Mouse (Mus musculus): ENCODE measurements around the gene Abcc4.

Abcc4 gene

DNA sequence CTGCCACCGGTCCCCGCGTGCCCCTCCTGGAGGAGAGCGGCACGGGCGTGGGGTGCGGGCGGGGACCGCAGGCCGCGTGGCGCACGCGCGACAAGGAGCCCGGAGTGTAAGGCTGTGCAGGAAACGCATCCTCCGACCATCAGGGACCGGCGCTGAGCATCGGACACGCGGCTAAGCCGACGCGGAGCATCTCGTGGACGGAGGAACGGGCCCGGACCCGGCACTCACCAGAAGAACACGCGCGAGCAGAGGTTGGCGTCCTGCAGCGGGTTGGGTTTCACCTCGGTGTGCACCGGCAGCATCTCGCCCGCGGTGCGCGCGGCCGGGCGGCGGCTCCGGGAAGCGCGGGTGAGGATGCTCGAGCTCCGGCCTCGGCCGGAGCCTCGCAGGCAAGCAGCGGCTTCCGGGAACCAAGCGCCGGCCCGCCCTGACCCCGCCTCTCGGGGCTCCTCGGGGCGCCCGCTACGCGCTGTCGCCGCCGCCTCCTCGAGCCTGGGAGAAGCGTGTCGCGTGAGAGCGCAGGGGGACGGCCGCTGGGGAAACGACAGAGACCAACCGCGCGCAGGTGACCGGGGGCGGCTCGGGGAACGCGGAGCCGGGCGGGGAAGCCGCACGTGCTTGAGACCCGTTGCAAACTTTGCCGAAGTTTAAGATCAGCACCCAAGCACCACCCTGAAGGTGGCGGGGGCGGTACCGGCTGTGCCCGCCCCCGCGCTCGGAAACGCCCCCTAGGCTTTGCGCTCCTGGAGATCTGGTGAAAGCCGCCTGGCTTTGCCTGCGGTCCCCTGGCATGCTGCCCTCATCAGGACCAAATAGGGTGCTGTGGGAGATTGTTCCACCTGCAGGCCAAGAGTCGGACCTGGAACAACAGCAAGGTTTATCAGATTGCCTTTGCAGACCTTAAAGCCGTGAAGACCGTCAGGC lies at the start of gene Abcc4:
TSS of gene Abcc4 (minus strand) at position 412 of the 924 bp plus-strand sequence.
- peak; percentile 74 for DNase-seq (ENCODE audit: low spot score)

DNA sequence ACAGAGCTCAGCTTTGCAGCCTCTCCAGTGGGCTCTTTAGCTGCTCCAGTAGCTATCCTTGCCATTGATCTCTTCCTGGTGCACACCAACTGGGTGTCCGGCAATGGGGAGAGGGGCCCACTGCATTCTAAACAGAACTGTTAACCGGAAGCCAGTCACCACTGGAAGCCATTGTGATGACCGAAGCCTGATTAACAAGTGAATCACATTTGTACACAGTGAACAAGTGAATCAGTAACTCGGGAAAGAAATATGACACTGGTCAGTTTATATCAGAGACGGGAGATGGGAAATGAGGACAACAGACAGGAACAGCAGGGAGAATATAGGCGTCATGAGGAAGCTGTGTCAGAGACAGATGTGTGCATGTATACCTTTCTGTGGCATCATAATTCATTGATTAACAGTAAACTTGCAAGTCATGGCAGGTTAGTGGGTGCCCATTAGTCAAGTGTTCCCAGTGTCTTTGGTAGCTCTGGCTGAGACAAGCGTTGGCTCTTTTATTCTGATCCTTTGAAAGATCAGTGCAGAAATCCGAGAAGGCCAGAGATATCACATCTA lies 45.3 kb upstream of the Abcc4 start:
- DNase-seq (ENCODE audit: low spot score), result no peak

DNA sequence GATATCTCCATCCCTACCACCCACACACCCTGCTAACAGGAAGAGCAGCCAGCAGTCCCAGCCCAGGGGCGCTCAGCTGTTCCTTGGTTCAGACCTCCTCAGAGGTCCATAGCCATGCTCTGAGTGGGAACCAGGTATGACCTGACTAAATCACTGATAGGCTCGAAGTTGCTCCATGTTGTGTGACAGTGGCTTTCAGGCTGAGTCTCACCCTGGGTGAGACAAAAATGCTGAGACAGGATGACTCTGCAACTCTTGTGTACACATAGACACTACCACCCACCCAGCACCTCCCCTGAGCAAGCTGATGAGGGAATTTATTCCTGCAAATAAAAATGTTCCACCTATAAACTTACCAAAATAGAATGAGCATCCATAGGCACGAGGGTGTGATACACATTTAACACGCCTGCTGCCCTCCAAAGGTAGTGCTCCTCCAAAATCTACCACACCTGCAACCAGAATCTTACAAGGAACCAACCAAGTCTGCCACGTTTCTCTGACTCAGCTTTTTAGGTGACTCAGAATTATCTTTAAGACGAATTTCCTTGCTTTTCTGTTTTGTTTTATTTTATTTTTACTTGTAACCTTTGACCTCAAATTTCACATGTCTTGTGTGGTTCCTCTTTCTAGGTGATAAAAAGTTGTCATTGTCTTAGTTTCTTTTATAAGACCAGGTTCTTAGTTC lies 44.6 kb upstream of the Abcc4 start:
- no peak for DNase-seq (ENCODE audit: low spot score)

DNA sequence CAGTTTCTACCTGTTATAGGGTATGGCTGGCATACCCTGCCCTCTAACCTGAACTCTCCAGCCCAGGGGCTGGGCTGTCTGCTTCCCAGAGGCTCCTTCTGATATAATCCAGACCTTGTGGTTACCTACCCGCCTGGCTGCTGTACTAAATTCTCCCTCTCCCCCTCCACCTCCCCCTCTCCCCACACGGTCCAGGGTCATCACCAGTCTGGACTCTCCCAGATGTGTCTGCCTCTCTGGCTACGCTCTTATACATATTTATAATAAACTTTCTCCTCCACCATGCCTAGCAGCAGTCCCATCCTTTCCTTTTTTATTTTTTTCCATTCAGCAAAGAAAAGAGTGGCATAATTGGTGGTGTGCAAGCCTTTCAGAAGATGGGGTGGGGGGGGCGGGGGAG lies 43.7 kb upstream of the Abcc4 start:
- no peak for DNase-seq (ENCODE audit: low spot score)

DNA sequence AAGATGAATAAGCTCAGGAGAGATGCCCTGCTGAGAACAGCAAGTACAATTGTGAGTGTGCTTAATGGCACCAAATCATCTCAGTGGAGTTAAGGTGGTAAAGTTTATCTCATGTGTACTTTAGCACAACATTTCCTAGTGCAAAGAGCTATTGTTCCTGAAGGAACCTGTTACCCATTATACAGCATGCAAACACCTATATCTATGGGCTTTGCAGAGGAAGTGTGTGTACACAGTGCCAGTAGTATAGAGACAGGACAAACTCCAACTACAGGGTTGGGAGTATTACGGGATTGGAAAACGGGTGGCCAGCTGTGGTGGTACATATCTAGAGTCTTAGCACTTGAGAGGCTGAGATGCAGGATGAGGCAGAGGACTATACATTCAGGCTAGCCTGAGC lies 43.0 kb upstream of the Abcc4 start:
- no peak for DNase-seq (ENCODE audit: low spot score)

DNA sequence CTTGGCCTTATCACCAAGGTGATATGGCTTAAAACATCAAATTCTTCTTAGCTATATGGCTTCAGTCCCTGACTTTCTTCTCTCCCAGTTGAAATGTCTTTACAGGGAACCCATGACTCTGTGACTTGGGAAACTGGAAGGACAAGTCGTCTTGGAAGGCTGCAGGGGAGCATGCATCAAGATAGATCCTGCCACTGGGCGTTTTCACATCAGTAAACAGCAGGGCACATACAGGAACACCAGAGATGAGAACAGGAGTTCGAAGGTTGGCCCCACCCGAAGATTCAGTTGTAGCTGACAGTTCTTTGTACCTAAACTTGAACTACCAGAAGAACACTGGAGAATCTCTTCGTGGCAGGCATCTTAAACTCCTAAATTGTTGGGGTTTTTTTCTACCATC lies 36.8 kb upstream of the Abcc4 start:
- no peak for DNase-seq (ENCODE audit: low spot score)

DNA sequence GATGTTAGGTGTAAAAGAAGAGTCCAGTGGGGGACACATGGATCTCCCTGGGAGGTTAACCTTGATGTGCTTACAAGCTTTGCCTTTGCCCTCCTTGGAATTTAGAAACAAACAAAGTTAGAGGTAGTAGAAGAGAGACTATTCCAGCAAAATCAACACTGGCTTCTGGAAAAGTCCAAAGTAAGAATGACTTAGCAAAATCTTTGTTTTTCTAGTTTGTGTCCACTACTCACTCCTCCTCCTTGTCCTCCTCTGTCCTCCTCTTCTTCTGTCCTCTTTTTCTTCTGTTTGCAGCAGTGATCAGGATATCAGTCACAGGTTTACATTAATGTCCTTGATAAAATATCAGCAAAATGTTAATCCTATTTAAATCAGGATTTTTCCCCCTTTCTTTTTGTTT lies 35.8 kb upstream of the Abcc4 start:
- no peak for DNase-seq (ENCODE audit: low spot score)

DNA sequence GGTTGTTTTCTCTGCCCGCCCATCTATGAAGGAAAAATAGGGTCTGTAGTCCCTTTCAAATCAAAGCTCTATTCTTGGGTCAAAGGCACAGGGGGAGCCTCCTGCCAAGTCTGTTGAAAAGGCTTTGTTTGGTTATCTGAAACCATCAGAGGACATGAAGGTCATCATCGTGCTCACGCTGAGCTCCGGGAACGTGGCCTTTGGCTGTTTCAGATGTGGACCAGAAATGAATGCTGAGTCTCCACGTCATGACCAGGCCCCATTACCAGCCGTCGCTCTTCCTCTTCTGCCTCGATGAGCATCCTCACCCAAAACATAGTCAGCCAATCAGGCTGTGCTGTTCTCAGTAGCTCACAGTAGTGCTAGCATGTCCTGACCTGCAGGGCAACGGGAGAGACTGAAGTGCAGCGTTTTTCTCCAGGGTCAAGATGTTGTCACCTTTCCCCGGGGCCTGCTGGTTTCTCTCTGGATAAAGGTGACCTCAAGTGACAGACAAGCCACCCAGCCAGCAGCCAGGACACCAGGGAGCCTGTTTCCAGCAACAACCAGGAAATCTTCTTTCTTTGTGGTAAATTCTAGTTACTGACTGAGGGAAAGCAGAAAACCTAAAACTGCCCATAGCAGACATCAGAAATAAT lies 31.4 kb upstream of the Abcc4 start:
- peak; percentile 74 for DNase-seq (ENCODE audit: low spot score)

DNA sequence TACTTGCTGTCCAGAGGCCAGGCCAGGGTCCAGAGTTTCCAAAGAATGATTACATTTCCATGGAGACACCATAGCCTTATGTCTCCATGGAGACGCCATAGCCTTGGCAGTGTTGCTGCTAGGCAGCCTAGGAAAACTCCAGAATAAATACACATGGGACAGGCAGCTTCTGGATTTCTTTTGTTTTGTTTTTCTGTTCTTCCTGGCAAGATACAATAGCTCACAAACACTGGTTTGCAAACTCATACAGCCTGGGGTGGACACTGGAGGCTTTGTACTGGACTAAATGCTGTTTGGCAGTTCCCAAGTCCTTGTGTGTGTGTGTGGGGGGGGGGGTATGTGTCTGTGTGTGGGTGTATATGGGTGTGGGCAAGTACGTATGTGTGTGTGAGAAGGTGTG lies 29.1 kb upstream of the Abcc4 start:
- DNase-seq (ENCODE audit: low spot score), result peak; percentile 78

DNA sequence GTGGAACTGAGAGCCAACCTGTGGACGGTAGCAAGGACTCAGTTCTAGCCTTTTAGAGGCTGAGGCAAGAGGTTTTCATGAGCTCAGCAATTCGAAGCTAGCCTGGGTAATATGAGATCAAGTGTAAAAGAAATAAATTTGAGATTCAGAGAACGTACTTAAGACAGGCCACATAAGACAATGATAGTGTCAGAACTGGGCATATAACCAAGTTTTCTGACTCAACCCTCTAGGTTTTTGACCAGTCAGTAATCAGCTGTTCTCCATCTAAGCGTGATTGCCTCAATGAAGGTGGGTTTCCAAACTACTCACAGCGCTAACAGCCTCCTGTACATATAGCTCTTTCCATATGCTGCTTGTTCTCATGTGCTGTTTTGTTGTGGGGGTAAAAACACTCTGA lies 27.1 kb upstream of the Abcc4 start:
- no peak for DNase-seq (ENCODE audit: low spot score)

DNA sequence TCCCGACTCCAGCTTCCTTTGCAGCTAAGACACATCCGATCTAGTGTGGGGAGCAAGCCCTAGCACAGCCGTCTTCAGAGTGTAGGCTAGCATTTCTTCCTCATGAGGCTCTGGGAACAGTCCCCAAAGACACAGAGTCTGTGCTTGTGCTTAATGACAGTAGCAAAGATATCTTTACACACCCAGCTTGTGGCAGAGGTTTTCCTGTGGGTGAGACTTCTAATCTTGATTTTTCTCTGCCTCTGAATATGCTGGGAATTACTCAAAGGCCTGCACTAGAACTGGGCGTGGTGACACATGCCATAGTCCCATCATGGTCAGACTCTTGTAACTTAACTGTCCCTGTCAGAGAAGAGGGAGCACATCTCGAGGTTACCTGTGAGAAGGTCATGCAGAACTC lies 24.6 kb upstream of the Abcc4 start:
- DNase-seq (ENCODE audit: low spot score), result no peak

DNA sequence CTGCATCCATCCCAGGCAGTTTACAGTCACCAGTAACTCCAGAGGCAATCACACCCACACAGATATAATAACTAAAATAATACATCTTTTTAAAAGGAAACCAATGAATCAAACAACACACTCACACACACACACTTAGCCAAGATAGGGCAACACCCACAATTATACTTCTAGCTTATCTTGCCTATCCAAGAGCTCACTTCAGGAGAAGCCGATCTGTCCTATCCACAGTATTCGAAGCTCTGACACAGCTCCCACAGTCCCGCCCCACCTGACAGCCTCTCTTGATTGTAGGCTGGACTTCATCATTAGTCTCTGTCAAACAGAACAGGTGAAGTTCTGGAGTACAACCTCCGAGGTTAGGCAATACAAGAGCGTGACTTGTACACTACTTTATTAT lies 19.4 kb upstream of the Abcc4 start:
- no peak for DNase-seq (ENCODE audit: low spot score)

DNA sequence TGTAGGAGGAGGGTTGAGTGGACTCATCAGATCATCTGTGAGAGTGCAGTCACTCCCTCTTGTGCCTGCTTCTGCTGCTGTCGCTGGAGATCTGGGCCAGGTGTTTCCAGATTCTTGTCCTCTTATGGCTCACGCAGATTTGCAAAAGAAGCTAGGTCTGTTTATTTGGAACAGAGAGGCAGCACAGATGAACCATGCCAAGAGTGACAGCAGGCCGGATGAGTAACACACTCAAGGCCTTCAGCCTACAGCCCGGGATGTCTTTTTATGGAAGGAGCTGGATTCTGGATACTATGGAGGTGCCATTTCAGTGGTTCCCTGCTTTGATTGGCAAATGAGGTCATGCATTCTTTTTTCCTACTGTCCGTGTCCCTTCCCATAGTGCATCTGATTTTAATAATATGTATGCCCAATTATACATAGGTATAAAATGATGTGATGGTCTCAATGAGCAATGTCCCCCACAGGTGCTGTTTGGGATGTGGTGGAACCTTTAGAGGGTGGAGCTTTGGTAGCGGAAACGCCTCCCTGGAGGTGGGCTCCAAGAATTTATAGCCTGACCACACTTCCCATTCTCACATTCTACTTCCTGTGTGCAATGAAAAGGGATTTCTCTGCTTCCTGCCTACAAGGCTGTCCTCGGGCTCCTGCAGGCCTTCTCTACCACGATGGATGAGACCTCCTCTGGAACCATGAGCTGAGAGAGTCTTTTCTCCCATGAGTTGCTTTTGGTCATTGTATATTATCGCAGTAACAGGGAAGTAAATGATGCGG lies 18.1 kb upstream of the Abcc4 start:
- no peak for DNase-seq (ENCODE audit: low spot score)

DNA sequence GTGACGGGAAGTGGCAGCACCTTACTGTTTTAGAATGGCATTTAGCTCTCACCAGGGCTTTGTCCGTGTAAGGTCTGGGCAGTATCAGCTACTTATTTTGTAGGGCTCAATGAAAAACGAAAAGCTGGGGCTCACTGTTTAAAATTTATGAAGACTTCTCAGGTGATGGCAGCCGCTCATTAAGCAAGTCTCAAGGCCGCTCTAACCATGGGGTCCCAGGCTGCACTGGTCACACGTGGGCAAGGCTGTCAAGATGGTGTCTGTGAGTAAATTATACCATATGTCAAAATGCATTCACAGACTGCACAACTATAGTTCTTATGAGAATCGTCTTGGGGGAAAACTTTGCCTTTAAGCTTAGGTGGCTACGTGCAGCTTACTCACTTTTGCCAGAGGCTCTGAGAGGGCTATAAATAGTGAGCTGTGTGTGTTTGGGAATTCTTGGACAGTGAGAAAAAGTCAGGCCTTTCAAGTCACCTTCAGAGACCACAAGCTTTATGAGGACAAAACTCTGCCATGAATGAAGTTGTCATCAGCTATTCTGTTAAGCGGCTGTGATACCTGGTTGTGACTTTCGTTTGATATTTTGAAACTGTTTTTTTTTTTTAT lies 13.7 kb upstream of the Abcc4 start:
- no peak for DNase-seq (ENCODE audit: low spot score)

DNA sequence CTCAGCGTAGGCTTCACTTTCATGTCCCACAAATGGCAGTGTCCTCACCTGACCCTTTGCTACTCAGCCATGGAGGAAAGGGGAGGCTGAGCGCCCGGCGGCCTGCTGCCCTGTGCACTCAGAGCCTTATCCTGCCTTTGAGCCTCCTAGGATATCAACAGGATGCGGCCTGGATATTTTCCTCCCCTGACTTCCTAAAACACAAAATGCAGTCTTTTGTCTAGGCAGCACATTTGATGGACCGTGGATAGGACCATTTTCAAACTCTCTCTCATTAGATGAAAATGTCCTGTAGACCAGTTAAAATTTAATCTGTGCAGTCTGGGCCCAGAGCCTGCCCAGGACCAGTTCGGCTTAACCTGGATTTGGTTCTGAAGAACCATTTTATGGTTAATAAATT lies 12.6 kb upstream of the Abcc4 start:
- no peak for DNase-seq (ENCODE audit: low spot score)

DNA sequence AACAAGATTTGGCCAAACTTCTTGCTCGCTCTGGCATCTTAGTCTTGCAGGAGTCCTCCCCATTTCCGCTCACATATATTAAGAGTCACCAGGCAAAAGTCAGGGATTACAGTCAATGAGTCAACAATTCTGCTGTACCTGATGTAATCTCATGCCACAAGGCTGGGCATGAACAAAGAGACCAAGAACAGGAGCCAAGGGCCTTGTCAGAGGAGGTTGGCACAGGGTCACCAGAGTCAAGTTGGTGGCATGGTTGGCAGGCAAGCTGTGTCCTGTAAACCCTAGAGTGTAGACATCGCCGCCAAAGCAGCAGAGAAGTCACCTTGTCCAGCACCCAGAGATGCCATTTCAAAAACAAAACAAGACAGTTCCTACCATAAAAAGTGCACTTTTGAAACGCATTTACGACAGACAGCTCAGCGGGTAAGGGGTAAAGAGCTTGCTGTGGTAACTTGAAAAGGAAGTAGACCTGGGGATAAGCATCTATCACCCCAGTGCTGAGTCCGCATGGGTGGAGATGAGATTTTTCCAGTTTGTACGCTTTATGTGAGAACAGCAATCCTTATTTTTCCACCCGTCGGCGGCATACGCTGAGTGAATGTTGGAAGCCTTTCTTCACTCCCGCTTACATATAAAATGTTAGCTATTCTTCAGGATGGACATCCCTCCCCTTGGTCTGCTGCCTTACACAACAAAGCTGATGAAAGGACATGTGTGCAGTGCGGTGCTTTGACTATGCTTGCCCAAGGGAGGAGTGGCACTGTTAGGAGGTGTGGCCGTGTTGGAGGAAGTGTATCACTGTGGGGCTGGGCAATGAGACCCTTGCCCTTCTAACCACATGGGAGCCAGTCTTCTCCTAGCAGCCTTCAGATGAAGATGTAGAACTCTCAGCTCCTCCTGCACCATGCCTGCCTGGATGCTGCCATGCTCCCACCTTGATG lies 10.6 kb upstream of the Abcc4 start:
- no peak for DNase-seq (ENCODE audit: low spot score)

DNA sequence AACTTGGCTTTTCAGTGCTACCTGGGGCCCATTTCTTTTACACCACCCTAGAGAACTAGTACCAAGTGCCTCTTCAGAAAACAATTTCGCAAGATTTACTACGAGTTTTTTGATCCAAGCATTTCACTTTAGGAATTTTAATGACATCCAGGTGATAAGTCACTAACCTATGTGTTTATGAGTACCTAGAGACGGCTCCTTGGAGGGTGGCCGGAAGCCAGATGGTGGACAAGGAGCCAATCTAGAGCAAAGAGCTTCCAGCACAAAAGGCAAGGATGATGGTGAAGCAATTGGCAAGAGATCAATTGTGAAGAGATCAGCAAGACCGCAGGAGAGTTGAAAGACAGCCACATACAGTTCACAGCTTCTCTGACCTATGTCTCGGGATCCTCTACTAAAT lies 8.7 kb upstream of the Abcc4 start:
- no peak for DNase-seq (ENCODE audit: low spot score)

DNA sequence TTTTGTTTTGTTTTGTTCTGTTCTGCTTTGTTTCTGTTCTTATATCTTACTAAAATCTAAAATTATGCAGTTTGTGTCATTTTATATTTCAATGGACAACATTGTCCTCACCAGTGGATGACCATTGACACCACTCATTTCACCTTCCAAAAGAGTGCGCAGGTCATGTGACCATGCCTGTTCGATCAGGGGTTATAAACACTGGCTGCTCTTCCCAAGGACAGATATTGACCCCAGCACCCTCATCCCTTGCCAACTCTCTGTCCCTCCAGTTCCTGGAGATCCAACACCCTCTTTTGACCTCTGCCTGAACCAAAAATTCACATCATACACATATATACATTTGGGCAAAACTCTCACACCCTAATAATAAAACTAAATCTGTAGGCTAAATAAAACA lies 8.3 kb upstream of the Abcc4 start:
- DNase-seq (ENCODE audit: low spot score), result no peak

DNA sequence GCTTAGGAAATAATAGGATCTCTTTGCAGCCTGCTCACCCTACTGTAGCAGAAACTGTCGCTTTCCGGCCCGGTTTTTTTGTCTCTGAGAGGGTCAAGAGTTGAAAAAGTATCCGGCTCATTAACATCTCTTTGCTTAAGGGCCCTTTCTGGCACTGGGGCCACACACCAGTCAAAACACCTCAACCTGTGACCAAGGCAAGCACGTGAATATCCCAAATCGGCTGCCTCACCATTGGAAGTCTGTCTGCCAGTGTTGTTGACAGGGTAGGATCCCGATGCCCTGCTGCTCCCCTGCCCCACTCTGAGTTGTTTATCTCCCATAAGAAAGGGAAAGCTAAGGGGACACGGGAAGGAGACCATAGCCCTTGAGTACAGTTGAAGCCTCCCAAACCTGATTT lies 7.8 kb upstream of the Abcc4 start:
- no peak for DNase-seq (ENCODE audit: low spot score)

DNA sequence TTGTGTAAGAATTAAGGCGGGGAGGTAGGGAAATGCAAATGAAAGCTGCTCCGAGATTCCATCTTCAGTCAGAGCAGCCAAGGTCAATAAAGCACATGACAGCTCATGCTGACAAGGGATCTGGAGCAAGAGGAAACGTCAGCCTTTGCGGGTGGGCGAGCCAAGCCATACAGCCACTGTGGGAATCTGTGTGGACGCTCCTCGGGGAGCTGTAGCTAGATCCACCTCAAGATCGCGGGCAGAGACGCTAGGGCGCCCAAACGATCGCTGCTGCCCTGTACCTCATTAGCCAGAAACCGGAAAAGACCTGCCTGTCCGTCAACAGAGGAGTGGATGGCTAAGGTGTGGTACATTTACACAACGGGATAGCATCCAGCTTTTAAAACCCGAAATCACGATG lies 7.4 kb upstream of the Abcc4 start:
- DNase-seq (ENCODE audit: low spot score), result peak; percentile 37

Data from embryo, embryonic 10 days (tissue).